Mouse (Mus musculus) left cerebral cortex, postnatal 10 days (tissue): ENCODE data around the gene Lyl1. TPM values are rescaled to one million over a fixed set of nuclear protein-coding genes. Genes with fewer than 3 reads are reported as not detected.
"Not testable (repeated sequence)": the region's sequence is repeated elsewhere in the genome, so short reads cannot be mapped to it uniquely, and the experiment has no call there.

Source experiments
- DNase-seq, 2 experiments: peaks; one replicate each; pipeline ENCODE4 v3.0.0; 2021 to 2022; ENCODE audit warnings: low spot score in 2 of 2, mixed read lengths in 1 of 2; ENCODE audit errors: extremely low spot score in 1 of 2
- intact Hi-C: fragments of 180-260 bp; cut with DNase I; formaldehyde crosslinking; loops from one replicate; pipeline ENCODE4 v1.15.1; 2025
- total RNA-seq, 2 experiments: library from RNA; stranded (reverse); gene quantifications; 2 replicates each; pipeline ENCODE4 v1.2.3; 2021

The Lyl1 gene
- total RNA-seq, 2 experiments from 2014 or later = 4.3 to 4.5 TPM

DNA sequence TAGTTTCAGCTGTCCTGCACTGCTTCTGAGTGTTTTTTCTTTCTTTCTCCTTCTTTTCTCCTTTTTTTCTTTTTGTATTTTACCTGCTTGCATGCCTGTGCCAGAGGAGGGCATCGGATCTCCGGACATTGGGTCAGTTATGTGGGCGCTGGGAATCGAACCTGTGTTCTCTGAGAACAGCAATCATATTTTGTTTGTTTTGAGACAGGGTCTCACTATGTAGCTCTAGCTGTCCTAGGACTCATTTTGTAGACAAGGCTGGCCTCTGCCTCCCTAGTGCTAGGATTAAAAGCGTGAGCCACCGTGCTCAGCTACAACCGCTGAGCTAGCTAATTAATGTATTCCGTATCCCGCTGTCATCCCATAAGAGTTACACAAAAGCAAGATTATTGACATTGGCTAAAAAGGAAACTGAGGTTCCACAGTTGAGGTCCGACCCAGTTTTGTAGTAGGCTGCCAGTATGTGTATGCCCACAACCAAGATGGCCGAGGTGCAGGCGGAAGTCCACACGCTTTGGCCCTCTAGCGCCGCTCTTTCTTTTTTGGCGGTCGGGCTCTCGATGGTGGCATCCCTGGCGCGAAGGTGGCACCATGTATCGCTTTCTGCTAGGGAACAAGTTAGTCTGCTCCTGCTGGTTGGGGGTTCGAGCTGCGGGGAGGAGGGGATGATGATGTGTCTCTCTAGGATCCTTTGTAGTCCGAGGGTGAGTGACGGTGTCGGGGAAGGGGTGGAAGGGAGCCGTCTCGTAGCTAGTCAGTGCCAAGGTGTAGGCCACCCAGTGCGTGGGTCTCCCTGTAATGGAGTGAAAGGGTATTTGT lies 36.5 kb upstream of the Lyl1 start:
- DNase-seq = peak; percentile 87 to 89
- intact Hi-C loops = no loop called here

GRCm38 (mm10) chr8:84665385-84665893 lies 35.8 kb upstream of the Lyl1 start:
- DNase-seq = no peak
- intact Hi-C loops = no loop called here

DNA sequence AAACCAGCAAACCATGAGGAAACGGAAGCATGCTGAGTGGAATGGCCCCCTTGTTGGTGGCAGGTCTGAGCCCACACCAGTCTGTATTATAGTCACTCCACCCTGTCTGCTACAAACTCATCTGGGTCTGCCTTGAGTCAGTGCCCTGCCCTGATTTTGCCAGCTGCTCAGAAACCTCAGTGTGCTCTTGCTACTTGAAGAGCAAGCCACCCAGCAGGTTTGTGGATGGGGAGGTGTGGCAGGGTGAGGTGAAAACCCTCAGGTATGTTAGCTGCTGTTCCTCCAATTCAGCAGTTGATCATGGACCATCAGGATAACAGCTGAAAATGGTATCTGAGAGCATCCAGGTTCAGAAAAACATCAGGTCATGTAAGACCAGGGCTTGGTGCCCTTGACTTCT lies 33.2 kb upstream of the Lyl1 start:
- no peak for DNase-seq
- intact Hi-C loops = no loop called here

DNA sequence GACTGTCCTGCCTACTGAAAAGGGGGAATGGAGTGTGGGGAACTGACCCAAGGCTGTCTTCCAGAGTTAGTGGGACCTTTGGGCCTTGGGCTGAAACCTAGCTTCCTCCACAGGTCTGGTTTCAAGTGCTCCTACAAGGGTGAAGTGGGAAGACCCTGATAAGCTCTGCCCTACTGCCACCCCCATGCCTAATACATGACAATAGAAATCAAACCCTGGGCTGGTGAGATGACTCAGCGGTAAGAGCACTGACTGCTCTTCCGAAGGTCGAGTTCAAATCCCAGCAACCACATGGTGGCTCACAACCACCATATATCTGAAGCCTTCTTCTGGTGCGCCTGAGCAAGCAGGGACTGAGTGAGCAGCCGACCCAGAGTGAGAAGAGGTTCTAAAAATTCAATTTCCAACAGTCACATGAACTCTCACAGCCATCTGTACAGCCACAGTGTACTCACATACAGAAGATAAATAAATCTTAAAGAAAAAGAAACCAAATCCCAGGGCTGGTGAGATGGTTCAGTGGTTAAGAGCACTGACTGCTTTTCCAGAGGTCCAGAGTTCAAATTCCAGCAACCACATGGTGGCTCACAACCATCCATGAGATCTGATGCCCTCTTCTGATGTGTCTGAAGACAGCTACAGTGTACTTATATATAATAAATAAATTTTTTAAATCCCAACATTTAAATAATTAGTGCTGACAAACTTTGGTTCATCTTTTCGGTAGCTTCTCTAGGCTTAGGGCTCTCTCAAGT lies 32.3 kb upstream of the Lyl1 start:
- no peak for DNase-seq
- intact Hi-C loops = no loop called here

- intact Hi-C loops, DNase-seq: not testable (repeated sequence)
Measured at GRCm38 (mm10) chr8:84670295-84671006, 30.8 kb upstream of the Lyl1 start.

DNA sequence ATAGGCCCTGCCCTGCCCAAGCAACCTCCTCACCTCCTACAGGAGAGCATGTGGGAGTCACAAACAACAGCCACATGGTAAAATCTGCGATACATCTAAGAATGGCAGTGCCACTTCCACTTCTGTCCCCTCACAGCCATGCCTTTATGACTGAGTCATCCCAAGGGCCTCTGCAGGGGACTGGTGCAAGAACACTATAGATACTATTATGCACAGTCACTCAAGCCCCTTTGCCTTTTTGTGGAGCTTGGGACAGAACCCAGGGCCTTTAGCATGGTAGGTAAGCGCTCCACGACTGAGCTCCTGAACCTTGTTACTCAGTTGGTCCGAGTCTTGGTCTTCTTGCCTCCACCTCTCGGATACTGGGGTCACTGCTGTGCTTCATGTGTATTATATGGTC lies 24.0 kb upstream of the Lyl1 start:
- no peak for DNase-seq
- intact Hi-C loops = no loop called here

GRCm38 (mm10) chr8:84681476-84681875 lies 19.8 kb upstream of the Lyl1 start:
- intact Hi-C loops = no loop called here
- no peak for DNase-seq

DNA sequence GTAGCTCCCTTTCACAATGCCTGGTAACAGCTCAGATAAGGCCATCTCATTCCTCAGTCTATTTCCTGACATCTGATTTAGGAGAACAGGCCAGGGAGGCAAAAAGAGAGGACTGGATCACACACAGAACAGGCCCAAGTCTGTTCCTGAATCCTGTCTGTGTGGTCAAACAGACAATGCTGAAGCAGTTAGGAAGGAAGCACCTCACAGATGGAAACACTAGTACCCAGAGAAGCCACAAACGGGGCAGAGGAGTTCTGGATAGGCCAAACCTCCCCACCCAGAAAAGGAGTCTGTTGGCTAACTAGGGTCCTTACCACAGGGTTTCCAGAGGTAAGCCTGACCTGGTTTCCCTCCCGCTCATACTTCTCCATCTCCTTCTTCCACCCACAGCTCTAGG lies 19.0 kb upstream of the Lyl1 start:
- intact Hi-C loops = no loop called here
- no peak for DNase-seq

DNA sequence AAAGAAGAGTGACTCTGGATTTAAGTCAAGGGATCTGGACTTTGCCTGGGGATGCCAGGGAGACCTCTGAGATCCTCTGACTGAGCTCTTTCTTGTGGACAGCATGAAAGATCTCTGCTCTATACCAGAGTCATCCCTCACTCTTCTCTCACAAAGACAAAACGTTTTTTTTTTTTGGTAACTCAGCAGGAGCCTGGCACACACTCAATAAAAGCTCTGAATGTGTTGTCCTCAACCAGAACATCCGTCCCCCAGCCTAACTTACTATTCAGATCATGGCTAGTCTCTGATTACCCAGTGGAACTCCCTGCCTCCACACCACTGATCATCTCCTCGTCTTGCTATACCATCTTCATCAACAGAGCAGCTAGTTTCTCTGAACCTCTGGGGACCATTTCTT lies 16.7 kb upstream of the Lyl1 start:
- intact Hi-C loops = no loop called here
- DNase-seq = no peak

GRCm38 (mm10) chr8:84686191-84687002 lies 14.9 kb upstream of the Lyl1 start, which contains the start of gene Trmt1:
Gene Trmt1 (plus strand): TSS chr8:84686307.
- no peak for DNase-seq
- intact Hi-C loops = no loop called here

DNA sequence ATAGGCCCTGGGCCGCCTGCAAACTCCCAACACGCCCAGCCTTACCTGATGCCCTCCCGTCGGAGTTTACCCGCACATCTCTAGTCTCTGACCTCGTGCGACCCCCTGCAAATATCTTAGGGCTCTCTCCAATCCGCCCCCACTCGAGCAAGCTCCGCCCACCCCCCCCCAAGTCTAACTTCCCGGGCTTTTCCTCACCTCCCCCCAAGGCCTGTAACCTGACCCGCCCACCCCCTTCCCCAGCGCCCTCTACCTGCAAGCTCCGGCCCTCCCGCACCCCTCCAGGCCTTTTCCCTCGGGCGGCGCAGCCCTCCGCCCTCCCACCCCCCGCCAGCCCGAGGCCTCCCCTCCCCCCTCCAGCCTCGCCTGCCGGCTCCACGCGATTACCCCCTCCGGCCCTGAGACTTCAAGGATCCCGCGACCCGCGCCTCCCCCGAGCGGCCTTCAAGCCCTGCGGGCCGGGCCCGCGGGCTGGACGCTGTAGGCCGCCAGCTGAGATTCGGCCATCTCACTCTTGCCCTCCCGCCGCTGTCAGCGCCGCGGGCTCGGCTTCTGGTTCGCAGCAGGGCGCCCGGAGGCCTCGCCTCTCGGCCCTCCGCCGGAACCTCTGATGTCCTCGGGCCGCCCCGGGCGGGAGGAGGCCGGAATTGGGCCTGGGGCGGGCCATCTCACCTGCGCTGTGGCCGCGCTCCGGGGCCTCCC lies 14.1 kb upstream of the Lyl1 start:
- peak in 1 of 2 experiments; percentile 75 for DNase-seq
- intact Hi-C loops = no loop called here

DNA sequence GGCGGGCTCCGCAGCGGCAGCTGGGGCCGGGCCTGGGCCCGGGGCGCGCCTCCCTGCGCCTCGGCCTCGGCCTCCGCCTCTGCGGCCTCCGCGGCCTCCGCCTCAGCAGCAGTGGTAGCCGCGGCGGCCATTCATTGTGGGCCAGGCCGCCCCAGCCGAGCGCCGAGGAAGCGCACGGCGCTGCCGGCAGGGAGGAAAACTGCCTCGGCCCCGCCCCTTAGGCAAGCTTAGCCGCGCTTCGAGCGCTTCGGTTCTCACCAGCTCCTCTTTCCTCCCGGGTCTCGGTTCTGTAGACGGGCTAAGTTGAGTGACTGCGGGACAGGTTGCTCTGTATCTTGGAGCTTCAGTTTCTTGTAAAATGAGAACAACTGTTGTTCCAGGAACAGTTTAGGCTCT lies 13.6 kb upstream of the Lyl1 start, which contains the start of gene Nacc1:
Nacc1 (minus strand) TSS at position 158 of the 396 bp plus-strand sequence.
- peak; percentile 80 to 95 for DNase-seq
- intact Hi-C loops = no loop called here

DNA sequence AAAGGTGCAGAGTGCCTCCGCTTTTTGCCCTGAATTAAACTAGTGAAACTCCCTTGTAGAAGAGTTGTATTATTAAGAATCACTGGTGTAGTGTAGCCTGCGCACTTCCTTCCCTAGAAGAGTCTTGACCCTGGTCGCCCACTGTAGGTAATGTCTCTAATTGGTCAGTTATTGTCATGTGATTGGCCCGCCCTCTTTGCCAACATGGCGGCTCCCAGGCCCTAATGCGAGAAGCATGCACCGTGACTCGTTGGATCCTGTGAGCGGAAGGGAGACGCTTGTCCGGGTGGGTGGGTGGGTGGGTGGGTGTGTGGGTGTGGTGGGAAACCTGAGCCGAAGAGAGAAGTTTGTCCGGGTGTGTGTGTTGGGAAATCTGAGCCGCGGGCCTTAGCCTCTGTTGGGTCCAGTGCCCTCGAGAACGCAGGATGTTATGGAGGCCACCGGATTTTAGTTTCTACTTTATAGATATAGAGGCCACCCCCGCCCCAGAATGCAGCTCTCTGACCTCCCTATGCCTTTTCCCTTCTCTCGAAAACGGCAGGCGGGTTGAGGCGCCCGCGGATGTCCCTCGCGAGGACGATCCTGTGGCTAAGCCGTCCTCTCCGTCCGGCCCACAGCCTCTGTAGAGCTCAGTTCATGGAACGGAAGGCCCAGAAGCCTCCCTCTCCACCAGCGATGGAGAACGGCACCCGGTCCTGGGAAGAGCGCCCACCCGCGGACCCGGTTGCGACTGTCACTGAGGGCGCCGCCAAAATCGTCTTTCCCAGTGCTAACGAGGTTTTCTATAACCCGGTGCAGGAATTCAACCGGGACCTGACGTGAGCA lies 12.0 kb upstream of the Lyl1 start:
- peak; percentile 90 to 92 for DNase-seq
- intact Hi-C loops = no loop called here

GRCm38 (mm10) chr8:84693332-84693731 lies 7.9 kb upstream of the Lyl1 start:
- intact Hi-C loops = no loop called here
- DNase-seq = no peak

- DNase-seq = no peak
- intact Hi-C loops = no loop called here
Measured at GRCm38 (mm10) chr8:84695140-84695539, 6.1 kb upstream of the Lyl1 start.

- intact Hi-C loops = loop anchor here (2.0 kb wide), 1 partner anchor 113 kb away; no protein-coding TSS in a partner anchor
- peak in 1 of 2 experiments; percentile 73 for DNase-seq
Measured at GRCm38 (mm10) chr8:84697166-84698130, 3.8 kb upstream of the Lyl1 start.
